Mouse (Mus musculus) urinary bladder, adult 18-20 months (tissue): ENCODE results near the gene Fam118a.
"Not testable (repeated sequence)": the region's sequence is repeated elsewhere in the genome, so short reads cannot be mapped to it uniquely, and the experiment has no call there.

Source experiments
- DNase-seq, 2 experiments: peaks; one replicate each; pipeline ENCODE4 v3.0.0; 2022; ENCODE audit warnings: low spot score in 2 of 2, mixed read lengths in 2 of 2

Gene Fam118a

DNA sequence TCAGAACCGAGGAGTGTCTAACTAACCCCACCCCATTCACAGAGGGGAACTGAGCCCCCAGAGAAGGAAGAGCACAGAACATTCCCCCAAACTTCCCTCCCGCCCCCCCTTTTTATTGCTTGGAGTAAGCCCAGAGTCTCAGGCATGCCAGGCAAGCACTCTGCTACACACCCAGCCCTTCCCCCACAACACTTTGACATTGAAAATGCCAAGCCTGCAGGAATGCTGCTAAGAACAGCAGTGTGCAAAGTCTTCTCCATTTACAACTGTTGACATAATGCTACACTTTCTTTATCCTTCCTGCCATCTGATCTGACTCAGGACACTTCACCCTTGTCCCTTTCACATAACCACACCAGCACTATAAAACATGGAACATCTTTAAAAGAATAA, 16.1 kb upstream of the Fam118a start:
- peak in 1 of 2 experiments; percentile 64 for DNase-seq

DNA sequence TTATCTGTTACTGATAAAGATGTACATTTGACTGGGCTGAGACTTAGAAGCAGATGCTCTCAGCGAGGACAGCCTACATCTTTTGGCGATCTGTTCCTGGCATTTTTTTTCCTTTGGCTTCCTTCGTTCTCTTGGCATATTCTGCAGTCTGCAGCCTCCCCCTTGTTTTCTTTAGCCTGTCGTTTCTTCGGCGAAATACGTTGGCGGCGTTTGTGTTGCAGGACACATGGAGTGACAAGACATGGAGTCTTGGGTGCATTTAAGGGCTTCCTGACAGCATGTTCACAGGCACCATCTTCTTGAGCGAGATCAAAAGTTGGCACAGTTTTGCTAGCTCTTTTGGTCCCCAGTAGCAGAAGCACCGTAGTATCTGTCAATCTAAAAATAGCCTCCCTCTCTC, 13.0 kb upstream of the Fam118a start:
- no peak for DNase-seq

DNA sequence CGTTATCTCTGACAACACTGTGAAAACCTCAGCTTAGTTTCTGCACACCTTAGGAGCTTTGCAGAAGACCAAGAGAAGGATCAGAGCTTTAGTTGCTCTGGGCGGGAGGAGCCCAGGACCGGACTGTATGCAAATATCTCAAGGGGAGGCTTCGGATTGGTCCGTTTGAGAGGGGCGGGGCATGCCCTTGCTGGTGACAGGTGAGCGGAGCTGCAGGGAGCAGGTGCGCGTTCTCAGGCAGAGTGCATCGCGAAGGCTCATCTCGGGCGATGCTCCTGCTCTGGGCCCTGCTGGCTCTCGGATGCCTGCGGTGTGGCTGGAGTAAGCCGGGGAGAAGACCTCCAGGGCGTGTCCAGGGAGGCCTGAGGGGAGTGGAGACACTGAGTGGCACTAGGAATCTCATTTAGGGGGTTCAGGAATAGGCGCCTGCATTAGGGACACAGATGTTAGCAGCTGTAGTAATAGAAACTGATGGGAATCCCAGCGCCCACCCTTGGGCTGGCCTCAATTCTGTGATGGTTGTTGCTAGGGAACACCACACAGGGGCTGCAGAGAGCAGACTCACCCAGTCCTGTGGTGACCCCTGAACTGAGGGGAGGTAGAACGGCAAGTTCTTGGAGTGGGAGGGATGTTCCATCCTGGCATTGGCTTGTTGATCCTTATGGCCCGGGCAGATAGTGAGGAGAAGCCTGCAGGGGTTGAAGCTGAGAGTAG, 11.6 kb upstream of the Fam118a start, which contains the start of gene Upk3a:
Gene Upk3a (plus strand): TSS at position 191 of the 714 bp plus-strand sequence.
- DNase-seq, result peak in 1 of 2 experiments; percentile 77

DNA sequence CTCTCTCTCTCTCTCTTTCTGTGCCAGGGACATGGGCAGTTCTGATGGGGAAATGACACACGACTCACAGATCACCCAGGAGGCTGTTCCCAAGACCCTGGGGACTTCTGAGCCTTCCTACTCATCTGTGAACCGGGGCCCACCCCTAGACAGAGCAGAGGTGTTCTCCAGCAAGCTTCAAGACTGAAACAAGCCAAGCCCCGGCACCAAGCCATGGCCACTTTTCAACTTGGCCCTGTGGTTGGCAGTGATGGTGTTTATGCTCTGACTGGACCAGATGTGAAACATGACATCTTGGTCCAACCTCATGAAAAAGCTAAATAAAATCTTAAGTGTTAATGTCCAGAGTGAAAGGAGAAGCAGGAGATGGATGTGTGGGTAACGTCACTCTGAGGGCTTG, 6.5 kb upstream of the Fam118a start:
- DNase-seq, result no peak

DNA sequence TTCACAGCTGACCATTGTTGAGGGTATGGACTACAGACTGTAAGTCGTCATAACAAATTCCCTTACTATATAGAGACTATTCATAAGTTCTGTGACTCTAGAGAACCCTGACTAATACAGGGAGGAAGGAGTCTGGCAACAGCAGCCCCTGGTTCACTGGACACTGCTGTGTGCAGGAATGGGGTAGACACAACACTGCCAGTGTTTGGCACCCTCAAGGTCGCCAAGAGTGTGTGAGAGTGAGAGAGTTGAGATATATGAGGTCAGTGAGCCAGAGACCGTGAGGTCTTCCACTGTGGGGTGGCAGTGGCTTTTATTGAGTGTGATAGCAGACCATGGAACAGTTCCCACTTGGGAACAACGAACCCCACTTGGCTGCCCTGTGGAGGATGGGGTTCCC, 2.6 kb upstream of the Fam118a start:
- no peak for DNase-seq

GRCm38 (mm10) chr15:85027740-85028139, 1.0 kb upstream of the Fam118a start:
- DNase-seq, result no peak

- not testable (repeated sequence) for DNase-seq
Observed at GRCm38 (mm10) chr15:85030643-85031042, 1.9 kb downstream of the Fam118a start.

DNA sequence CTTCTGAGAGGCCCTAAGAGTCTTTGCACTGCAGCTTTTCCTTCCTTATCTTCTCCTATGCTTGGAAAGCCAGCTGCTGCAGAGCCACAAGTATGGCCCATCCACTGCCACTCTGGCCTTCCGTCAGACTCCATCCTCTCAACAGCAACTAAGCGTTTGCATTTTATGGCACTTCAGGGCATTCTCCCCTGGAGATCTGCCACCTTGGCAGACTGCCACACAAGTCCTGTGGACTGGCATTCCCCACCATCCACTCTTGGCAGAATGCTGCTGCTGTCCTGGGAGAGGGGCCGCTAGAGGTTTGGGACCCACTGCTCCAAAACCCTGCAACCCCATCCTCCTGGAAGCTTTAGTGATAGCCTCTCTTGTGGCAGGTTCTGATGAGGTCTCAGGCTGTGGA, 3.1 kb downstream of the Fam118a start:
- DNase-seq, result no peak

- DNase-seq, result peak in 1 of 2 experiments; percentile 53
Observed at GRCm38 (mm10) chr15:85033916-85034315, 5.2 kb downstream of the Fam118a start.

GRCm38 (mm10) chr15:85036566-85037342, 8.0 kb downstream of the Fam118a start:
- peak; percentile 97 to 99 for DNase-seq

- no peak for DNase-seq
Observed at GRCm38 (mm10) chr15:85037343-85037690, 8.6 kb downstream of the Fam118a start.

DNA sequence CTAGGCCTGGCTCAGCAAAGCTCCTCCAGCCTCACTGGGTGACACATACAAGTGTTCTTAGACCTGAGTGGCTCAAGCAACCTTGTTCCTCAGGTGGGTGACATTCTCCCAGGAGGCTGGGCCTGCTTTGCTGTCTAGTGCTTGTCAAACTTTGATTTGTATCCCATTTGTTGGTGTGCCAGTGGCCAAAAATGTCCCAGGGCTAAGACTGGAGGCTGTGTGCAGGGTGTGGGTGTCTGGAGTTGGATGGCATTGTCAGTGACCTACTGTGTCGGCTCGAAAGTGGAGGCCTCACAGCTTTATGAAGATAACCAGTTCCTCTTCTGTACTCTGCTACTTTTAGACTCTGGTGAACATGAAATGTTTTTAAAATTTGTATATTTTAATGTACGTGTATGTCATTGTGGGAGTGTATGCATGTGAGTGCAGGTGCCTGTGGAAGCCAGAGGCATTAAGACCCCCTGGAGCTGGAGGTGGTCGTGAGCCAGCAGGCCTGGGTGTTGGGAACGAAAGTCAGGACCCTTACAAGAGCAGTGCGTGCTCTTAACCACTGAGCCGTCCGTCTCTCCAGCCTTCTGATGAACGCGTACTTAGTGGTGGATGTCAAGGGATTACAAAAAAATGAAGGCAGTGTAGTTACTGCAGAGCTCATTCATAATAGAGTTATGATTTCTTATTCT, 12.9 kb downstream of the Fam118a start:
- no peak for DNase-seq

DNA sequence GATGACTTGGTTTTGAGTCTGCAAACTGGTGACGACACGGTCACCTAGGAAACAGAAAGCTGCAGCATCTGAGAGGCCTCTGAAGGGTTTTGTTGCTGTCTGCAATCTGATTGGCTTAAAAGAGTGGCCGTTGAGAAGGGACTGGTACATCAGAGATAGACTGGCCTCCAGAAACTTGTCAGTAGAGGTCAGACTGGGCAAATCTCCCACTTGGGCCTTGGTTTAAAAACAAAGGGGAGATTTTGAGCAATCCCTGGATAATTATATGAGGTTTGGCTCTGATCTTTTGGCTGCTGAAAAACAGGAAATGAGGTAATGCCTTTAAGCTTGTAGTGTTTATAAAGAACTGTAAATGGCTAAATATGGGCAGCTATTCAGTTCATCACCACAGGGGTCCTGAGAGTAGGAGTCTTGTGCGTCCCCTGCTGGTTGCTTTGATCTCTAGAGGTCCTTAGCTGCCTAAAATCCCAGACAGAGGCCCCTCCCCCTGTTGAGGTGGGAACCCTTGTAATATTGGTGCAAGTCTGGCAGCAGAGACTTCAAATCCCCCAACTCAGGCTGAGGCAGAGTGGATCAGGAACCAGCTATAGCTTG, 13.7 kb downstream of the Fam118a start:
- DNase-seq, result peak in 1 of 2 experiments; percentile 62

DNA sequence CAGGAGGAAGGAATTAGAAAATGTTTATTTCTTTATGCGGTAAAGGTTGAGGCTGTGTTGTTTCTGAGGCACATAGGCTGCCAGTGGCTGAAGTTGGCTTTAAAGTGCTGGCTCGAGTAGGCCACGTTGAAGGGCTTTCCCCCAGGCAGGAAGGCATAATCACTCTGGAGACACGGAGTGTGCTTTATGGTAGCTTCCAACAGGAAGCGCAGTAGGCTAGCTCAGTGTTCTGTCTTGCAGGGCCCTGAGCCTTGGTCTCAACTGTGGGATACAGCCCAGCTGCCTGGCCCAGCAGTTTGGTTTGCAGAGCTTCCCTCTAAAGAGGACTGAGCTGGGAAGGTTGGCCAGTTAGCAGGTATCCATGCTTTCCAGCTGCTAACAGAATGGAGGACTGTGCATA, 14.4 kb downstream of the Fam118a start:
- DNase-seq, result no peak

DNA sequence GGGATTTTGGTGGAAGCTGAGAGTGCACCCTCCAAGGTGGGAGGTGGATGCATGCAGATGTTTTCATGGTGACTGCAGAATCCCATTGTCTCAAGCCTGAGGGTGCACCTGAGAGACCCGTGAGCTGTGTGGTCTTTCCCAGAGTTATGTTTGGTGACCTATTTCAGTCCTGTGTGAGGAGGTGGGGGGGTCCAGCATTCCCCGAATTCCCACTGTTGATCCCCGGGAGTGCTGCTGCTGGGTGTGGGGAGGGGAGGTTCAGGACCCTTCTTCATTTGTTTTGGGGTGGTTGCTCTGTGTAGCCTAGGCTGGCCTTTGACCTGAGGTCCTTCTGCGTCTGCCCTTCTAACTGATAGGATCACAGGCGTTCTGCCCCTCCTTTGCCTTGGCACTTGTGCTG, 15.0 kb downstream of the Fam118a start:
- no peak for DNase-seq

DNA sequence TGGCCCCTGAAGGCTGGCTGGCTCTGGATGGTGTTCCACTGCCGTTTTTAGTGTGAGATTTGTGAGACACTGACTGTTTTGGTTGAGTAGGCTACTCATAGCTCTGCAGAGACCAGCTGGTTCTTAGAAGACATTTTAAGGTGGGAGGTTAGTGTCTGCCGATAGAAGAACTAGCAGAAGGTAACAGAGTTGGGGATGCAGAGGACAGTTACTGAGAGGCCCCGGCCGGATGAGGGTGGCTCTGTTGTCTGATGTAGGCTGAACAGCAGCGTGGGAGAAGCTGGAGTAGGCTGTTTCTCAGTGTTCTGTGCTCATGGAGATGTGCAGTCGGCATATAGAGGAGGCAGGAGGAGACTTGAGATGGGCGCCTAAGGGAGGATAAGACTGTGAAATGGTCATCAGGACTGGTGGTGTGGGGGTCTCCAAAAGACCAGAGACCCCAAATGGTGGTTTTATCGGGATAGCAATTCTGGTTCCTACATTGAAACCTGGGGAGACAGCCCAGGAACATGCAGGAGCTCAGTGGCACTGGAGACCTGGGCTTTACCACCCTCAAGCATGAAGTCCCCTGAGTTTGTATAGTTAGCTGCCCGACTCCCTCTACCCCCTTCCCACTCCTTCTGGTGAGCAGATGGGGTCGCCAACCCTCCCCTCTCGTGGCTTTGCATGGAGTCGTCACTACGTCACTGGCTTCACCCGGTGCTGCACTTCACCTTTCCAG, 17.6 kb downstream of the Fam118a start:
- DNase-seq, result no peak

- no peak for DNase-seq
Observed at GRCm38 (mm10) chr15:85047865-85048264, 19.1 kb downstream of the Fam118a start.

DNA sequence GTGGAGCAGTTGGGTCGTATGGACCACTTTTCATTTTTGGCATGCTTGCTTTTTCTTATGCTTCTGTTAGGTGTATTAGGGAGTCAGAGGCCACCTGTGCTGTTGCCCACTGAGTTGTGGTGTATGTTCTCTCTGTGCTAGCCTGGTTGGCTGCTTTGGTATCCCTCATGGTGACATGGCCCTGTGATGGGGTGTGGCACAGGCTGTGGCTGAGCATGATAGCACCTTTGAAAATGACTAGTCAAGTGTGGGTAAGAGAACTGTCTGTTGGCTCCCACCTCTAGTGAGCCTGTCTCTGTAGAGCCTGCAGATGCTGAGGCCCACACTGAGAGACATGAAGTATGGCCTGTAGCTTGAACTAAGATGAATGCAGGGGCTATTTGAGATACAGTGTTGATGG, 21.0 kb downstream of the Fam118a start:
- DNase-seq, result no peak

DNA sequence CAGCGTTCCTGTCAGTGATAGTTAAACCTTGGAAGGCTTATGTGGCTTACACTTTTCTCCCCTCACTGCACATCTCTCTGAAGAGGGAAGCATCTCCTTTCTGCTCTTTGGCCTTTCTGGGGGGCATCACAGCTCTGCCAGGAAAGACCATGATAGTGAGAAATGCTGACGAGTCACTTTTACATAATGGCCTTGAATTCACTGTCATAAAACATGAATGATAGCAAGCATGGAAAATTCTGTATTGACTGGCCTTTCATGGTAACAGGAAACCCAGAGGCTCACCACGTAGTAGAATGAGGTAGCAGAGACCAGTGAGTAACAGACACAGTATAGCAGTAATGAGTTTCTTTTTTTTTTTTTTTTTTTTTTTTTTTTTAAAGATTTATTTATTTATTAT, 25.4 kb downstream of the Fam118a start:
- no peak for DNase-seq

DNA sequence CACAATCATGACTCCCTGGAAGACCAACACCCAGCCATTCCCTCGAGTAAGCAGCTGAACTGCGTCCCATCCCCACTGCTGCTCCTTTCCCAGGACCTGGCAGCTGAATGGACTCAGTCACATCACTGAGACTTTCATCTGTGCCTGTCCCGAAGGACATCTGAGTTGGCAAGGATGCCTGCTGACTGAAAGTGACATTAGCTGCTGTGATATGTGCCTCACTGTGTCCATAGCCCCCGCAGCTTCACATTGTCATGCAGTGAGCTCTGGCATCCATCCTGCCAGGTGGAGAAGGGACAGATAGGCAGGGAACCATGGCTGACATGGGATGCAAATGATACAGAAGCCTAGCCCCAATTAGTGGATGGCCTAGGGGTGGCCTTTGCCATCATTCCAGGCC, 26.4 kb downstream of the Fam118a start:
- DNase-seq, result no peak

DNA sequence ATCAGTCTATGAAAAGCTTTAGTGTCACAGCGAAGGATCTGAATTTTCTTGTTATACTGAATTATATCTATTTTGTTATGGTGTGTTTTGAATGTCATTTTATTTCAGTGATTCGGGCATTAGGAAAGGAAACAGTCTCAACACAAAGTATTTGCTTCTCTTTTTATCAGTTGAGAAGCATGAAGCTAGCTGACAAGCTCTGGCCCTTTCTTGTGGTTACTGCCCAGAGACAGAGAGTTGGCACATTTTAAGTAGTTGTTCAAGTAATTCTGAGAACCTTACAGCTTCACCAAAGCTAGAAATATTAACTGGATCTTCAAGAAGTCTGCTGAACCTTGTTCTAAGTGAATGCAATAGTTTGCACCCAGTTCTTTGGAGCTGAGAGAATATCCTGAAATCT, 34.7 kb downstream of the Fam118a start:
- no peak for DNase-seq

DNA sequence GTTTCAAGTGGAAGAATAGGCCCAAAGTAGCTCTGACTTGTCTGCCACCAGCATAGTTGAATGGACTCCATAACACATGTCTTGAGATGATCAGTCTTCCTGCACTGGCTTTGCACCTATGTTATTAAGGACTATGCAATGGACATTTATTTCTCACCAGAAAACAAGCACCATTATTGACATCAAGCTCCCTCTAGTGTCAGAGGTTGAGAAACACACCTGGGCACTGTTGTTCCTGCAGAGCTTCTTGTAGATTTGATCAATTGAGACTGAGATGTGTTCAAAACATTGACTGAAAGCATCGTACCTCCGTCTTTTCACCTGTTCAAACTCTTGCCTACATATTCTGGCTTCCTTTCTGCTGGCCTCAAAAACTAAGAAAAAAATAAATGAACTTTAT, 41.8 kb downstream of the Fam118a start:
- DNase-seq, result peak in 1 of 2 experiments; percentile 23
